In the genomic region with DNA sequence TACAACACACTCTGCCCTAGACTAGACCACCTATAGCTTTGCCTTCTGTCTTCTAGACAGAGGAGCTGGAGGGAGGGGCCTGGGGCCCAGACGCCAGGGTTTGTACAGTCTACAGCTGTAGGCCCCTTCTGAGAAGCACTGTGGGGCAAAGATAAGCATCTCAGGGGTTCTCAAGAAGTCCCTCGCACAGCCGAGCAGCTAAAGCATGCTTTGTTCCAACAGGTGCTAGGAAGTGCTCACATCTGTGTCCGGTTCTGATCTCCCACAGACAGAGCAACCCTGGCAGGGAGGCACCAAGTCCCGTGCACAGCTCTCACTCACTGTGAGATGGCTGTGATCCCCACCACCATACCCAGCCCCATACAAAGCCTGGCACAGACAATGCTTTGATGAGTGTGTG, we compare ENCODE assay signal across 19 mouse cellular contexts.
DNase-seq lines count a peak whose midpoint lies in the region; ATAC-seq and TF ChIP-seq lines count a peak whose summit lies in the region.
"Had no signal": no experiment of that assay in that cellular context is flagged by ENCODE, and none has a peak within 500 bp of the region (broad histone marks: within the 10 kb centered on the region; RNA-seq: fewer than 3 reads in every experiment).

No protein-coding gene starts in this region.

- peak; percentile 58 for ATAC-seq in heart, embryonic 16.5 days (replicated peaks; ENCODE audit: extremely low read depth, insufficient read depth, low FRiP score)
- ATAC-seq in G1E (ENCODE audit: extremely low read depth, insufficient number of reproducible peaks, low FRiP score, poor library complexity, severe bottlenecking) = peak; percentile 22
- ATAC-seq in midbrain, embryonic 14.5 days (ENCODE audit: low FRiP score, low TSS enrichment) = no peak
- ATAC-seq: forebrain, embryonic 16.5 days had no signal

- no peak for DNase-seq in heart, adult 18-20 months
- peak; percentile 57 for DNase-seq in CD4-positive helper T cell, adult 2 months (ENCODE audit: low read depth, low spot score)
- DNase-seq in G1E (ENCODE audit: low spot score) = no peak
- peak; percentile 80 for DNase-seq in thymus, adult 2 months
- DNase-seq in layer of hippocampus, adult 8-10 months (ENCODE audit: low spot score in 2 of 2) = no peak
- no peak for DNase-seq in midbrain, embryonic 14.5 days
- DNase-seq in cerebellum, adult 9-10 months = no peak
- DNase-seq: adrenal gland, adult 8-10 months; cerebellum, adult 11 months; cerebellum, postnatal 25 days; heart, adult 2 months; heart, postnatal 4 days; kidney, adult 9 months; kidney, postnatal 4 days had no signal

- no peak overlapping the region for H3K4me3 ChIP-seq in heart, embryonic 16.5 days (ENCODE audit: low read length)
- H3K4me3 ChIP-seq in G1E (ENCODE audit: low read depth, low read length) = no peak overlapping the region; the same call in 1 of the 2 replicates
- H3K4me3 ChIP-seq in thymus, adult 2 months (ENCODE audit: control insufficient read depth, insufficient read depth, low read length) = no peak overlapping the region
- no peak overlapping the region for H3K4me3 ChIP-seq in midbrain, embryonic 14.5 days (replicated peaks; ENCODE audit: low read depth, low read length)
- H3K4me3 ChIP-seq: embryonic facial prominence, embryonic 12.5 days; heart, adult 2 months; limb, embryonic 15.5 days; lung, embryonic 15.5 days had no signal

- no peak overlapping the region; the same call in 1 of the 2 replicates for H3K4me2 ChIP-seq in heart, embryonic 16.5 days (ENCODE audit: low read depth, low read length)
- H3K4me2 ChIP-seq in midbrain, embryonic 14.5 days (ENCODE audit: low read length) = no peak overlapping the region
- H3K4me2 ChIP-seq: embryonic facial prominence, embryonic 12.5 days; limb, embryonic 15.5 days; lung, embryonic 15.5 days had no signal

- H3K27me3 ChIP-seq in heart, embryonic 16.5 days (ENCODE audit: control insufficient read depth, insufficient read depth, low read length) = no peaks in the 10 kb centered on the region
- peaks cover 45% of the 10 kb centered on the region for H3K27me3 ChIP-seq in G1E (ENCODE audit: insufficient read depth, low read length)
- no peaks in the 10 kb centered on the region for H3K27me3 ChIP-seq in thymus, adult 2 months (ENCODE audit: control insufficient read depth, insufficient read depth, low read length)
- no peaks in the 10 kb centered on the region for H3K27me3 ChIP-seq in midbrain, embryonic 14.5 days (ENCODE audit: control insufficient read depth, insufficient read depth, low read length)
- H3K27me3 ChIP-seq: embryonic facial prominence, embryonic 12.5 days; limb, embryonic 15.5 days; lung, embryonic 15.5 days had no signal

- 64% methylated on average over 5 of the region's 5 CpGs for WGBS in heart, embryonic 16.5 days
- 3% methylated on average over 5 of the region's 5 CpGs for WGBS in thymus, adult 2 months
- 79% methylated on average over 5 of the region's 5 CpGs for WGBS in midbrain, embryonic 14.5 days

- no peak for TF ChIP-seq POLR2A in thymus, adult 2 months (IDR thresholded peaks at IDR 0.05; ENCODE audit: control insufficient read depth, extremely low read depth, insufficient read depth, low read length, poor library complexity)

- H3K27ac ChIP-seq in heart, embryonic 16.5 days (ENCODE audit: low read length) = peak overlapping the region; percentile 43; the same call in 1 of the 2 replicates
- H3K27ac ChIP-seq in thymus, adult 2 months (ENCODE audit: control insufficient read depth, insufficient read depth, low read length) = peak overlapping the region; percentile 83
- no peak overlapping the region for H3K27ac ChIP-seq in midbrain, embryonic 14.5 days (replicated peaks; ENCODE audit: low read depth, low read length)
- H3K27ac ChIP-seq: embryonic facial prominence, embryonic 12.5 days; heart, adult 2 months; limb, embryonic 15.5 days; lung, embryonic 15.5 days had no signal

- H3K4me1 ChIP-seq in heart, embryonic 16.5 days (ENCODE audit: control insufficient read depth, insufficient read depth, low read length) = no peaks in the 10 kb centered on the region; the same call in 1 of the 2 replicates
- peaks cover 20% of the 10 kb centered on the region for H3K4me1 ChIP-seq in G1E (ENCODE audit: insufficient read depth, low read depth, low read length)
- peaks cover 62% of the 10 kb centered on the region for H3K4me1 ChIP-seq in thymus, adult 2 months (replicated peaks; ENCODE audit: control insufficient read depth, insufficient read depth, low read length)
- H3K4me1 ChIP-seq in midbrain, embryonic 14.5 days (ENCODE audit: control insufficient read depth, insufficient read depth, low read length) = no peaks in the 10 kb centered on the region
- H3K4me1 ChIP-seq: embryonic facial prominence, embryonic 12.5 days had no signal

- H3K36me3 ChIP-seq in heart, embryonic 16.5 days (ENCODE audit: control insufficient read depth, insufficient read depth) = no peaks in the 10 kb centered on the region
- H3K36me3 ChIP-seq in G1E (replicated peaks) = no peaks in the 10 kb centered on the region
- H3K36me3 ChIP-seq in thymus, adult 2 months (ENCODE audit: control insufficient read depth, insufficient read depth, low read length) = no peaks in the 10 kb centered on the region
- H3K36me3 ChIP-seq in midbrain, embryonic 14.5 days (ENCODE audit: control insufficient read depth, insufficient read depth, low read length) = no peaks in the 10 kb centered on the region
- H3K36me3 ChIP-seq: embryonic facial prominence, embryonic 12.5 days; limb, embryonic 15.5 days; lung, embryonic 15.5 days had no signal

- TF ChIP-seq CTCF in G1E (IDR thresholded peaks at IDR 0.05; ENCODE audit: low read depth, low read length) = no peak
- TF ChIP-seq CTCF in thymus, adult 2 months (IDR thresholded peaks at IDR 0.05; ENCODE audit: borderline replicate concordance, control insufficient read depth, extremely low read depth, insufficient read depth, low read length, poor library complexity) = 0 out of 2 replicates have a peak, but pooled peaks have one; percentile 17

- no peak overlapping the region for H3K9ac ChIP-seq in heart, embryonic 16.5 days (ENCODE audit: low read length)
- no peak overlapping the region for H3K9ac ChIP-seq in midbrain, embryonic 14.5 days (replicated peaks; ENCODE audit: low read length)
- H3K9ac ChIP-seq: embryonic facial prominence, embryonic 12.5 days; limb, embryonic 15.5 days; lung, embryonic 15.5 days had no signal

- no peaks in the 10 kb centered on the region for H3K9me3 ChIP-seq in heart, embryonic 16.5 days (replicated peaks; ENCODE audit: control insufficient read depth, low read length)
- no peaks in the 10 kb centered on the region for H3K9me3 ChIP-seq in G1E (replicated peaks)
- H3K9me3 ChIP-seq in midbrain, embryonic 14.5 days (ENCODE audit: control insufficient read depth, low read length) = no peaks in the 10 kb centered on the region
- H3K9me3 ChIP-seq: embryonic facial prominence, embryonic 12.5 days; limb, embryonic 15.5 days; lung, embryonic 15.5 days had no signal

Comparison
In these comparisons a context has a peak if more than half of its experiments do, and no peak if none do; other contexts are left out.
1. DNase-seq: peak in CD4-positive helper T cell, adult 2 months (single experiment) and thymus, adult 2 months (single experiment); none in heart, adult 18-20 months (0 of 2), G1E (single experiment), layer of hippocampus, adult 8-10 months (0 of 2), midbrain, embryonic 14.5 days (single experiment) and cerebellum, adult 9-10 months (single experiment).